Mouse (Mus musculus): ENCODE data around the gene Ifi211.
"Not testable (repeated sequence)": the region's sequence is repeated elsewhere in the genome, so short reads cannot be mapped to it uniquely, and the experiment has no call there.

The Ifi211 gene

DNA sequence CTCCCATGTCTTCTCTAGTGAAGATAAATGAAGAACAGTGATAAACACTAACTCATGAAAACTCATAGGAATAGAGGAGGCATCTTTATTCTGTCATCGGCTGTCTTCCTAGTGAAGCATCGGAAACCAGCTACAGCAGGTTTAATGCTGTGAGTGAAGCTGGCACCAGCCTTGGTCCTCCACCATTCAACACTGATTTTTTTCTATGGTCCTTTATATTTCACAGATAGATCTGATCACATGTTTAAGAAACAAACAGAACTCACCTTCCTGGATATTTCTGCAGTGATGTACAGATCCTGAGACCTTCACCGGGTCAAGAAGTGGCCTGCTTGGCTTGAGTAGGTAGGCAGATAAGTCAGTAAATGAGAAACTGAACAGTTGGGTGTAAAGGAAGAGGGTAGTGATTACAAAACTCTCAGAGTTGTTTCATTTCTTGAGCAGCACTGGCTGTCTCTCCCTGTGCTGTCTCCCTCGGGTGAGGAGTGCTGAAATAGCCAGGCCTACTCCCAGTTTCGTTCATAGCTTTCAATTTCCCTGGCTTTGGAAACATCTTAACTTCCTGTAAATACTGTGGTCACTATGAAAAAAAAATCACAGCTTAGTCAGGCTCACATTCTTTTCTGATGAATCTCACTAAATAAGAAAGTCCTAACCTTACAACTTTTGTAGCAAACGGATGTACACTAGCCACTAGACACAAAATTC lies at the start of gene Ifi211:
TSS of gene Ifi211 (minus strand) at position 499 of the 708 bp plus-strand sequence.
- DNase-seq (ENCODE audit: low read depth, low spot score) = not testable (repeated sequence)

DNA sequence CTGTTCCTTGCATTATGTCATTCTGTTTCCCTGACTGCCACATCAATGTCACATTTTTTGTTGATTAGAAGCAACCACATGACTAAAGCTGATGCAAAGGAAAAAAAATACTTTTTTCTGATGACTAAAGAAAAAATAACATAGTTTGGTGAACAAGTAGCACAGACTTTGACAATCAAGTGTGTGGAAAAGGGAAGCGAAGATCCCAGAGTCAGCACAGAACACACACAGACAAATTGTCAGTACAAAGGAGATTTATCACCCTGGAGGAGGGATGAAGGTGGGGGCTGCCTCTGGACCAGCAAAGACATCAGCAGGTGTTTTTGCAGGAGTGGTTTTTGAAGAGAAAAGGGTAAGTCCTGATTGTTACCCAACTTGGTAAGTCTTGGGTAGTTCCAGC lies 48.6 kb upstream of the Ifi211 start:
- DNase-seq (ENCODE audit: low read depth, low spot score) = peak; percentile 32

DNA sequence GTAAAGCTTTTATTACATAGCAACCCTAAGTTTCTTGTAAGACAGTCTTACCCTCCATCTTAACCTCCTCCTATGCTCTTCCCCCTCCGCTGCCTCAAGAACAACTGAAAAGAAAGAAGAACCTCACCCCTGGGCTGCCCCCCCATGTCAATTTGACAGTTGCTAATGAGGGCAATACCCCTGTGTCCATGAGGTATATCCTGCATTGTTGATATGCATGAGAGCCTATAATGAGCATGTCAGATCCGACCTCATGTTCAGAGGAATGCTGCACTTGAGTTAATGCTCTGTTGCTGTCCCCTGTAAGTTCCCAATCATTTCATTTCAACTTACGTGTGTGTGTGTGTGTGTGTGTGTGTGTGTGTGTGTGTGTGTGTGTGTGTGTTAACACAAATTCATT lies 47.2 kb upstream of the Ifi211 start:
- DNase-seq (ENCODE audit: low read depth, low spot score) = not testable (repeated sequence)

DNA sequence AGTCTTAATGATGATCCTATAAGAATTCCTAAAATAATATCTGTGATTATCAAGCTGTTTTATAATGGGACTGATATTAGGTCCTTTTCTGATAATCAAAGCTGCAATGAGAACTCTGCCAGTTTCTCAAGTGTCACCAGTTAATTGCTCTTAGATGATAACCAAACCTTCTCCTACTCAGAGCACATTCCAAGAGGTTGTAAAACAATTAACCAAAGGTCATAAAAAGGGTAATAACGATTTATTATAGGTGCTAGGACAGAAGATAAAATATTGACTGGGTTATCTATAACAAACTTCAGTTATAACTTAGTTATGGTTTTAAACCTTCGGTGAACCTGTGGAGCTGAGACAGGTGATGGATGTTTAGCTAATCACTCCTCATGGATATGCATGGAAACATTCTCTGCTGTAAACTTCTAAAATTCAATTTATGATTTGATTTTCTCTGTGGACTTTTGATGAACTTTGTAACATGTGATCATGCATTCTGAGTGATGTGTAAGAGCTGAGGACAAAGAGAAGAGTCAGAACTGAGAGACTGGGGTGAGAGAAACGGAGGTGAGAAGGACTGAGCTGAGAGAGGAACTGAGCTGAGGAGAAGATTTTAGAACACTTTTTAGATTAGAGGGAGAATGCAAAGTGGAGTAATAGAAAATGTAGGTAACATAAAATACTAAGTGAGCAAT lies 43.1 kb upstream of the Ifi211 start:
- DNase-seq (ENCODE audit: low read depth, low spot score) = not testable (repeated sequence)

DNA sequence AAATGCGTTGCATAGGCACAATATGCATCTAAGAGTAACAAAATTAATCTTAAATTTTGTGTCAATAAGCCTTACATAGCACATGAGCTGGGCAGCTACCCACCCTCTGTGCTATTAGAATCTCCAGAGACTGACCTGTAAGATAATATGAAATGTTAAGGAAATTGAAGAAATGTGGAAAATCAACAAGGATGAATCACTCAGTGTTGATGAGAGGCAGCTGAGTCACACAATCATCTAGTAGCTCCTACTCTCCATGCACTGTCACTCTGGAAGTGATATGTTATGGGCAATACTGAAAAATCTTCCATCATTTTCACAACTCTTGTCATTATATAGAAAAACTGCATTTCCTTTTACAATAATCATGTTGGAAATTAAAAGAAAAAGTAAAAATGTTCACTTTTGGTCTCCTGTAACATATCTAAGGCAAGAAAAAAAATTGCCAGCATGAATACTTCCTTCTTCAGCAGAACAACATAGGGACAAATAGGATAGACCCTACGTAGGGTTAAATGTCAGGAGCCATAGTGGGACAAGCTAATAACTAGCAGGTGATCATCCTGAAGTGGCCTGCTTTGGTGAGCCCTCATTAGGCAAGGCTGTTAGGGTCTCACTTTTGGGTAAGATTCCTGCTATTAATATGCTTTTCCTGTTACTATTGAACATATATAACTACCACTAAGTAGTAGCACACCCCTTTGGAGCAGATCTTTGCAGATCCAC lies 42.4 kb upstream of the Ifi211 start:
- DNase-seq (ENCODE audit: low read depth, low spot score) = peak; percentile 1

DNA sequence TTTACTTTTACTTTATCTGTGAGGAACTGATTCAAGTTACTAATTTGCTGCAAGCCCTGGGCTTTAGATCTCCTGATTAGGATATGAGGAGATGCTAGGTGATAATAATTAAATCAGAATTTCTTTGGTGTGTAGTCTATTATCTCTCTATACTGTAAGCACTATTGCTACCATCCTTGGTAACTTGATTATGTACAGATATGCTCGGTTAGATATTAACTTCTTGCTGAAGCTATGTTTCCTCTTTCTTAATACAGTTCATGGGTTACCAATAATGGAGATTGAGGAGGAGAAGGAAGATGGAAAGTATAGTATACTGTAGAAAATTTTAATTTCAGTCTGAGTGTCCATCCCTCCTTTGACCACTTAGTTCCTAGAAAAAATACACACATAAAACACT lies 40.7 kb upstream of the Ifi211 start:
- DNase-seq (ENCODE audit: low read depth, low spot score) = peak; percentile 2

DNA sequence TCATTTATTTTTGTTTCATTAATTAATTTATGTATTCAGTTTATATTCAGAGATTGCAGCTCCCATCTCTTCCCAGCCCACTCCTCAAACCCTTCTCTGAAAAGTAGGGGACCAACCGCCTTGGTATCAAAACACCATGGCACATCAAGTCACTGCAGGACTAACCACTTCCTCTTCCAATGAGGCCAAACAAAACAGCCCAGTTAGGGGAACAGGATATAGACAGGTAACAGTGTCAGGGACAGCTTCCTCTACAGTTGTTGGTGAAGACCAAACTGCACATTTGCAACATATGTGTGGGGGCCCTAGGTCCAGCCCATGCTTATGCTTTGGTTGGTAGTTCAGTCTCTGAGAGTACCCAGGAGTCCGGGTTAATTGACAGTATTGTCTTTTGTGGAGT lies 36.2 kb upstream of the Ifi211 start:
- DNase-seq (ENCODE audit: low read depth, low spot score) = peak; percentile 4

DNA sequence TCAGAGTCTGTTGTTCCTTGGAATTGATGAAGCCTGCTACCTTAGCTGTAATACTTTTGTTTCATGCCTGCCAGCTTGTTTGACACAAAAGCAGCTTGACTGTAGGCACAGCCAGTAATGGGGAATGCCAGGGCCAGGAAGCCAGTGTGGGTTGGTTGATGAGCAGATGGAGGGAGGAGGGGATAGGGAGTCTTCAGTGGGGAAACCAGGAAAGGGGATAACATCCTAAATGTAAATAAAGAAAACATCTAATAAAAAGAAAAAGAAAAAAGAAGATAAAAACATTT lies 29.9 kb upstream of the Ifi211 start:
- DNase-seq (ENCODE audit: low read depth, low spot score) = peak; percentile 1

DNA sequence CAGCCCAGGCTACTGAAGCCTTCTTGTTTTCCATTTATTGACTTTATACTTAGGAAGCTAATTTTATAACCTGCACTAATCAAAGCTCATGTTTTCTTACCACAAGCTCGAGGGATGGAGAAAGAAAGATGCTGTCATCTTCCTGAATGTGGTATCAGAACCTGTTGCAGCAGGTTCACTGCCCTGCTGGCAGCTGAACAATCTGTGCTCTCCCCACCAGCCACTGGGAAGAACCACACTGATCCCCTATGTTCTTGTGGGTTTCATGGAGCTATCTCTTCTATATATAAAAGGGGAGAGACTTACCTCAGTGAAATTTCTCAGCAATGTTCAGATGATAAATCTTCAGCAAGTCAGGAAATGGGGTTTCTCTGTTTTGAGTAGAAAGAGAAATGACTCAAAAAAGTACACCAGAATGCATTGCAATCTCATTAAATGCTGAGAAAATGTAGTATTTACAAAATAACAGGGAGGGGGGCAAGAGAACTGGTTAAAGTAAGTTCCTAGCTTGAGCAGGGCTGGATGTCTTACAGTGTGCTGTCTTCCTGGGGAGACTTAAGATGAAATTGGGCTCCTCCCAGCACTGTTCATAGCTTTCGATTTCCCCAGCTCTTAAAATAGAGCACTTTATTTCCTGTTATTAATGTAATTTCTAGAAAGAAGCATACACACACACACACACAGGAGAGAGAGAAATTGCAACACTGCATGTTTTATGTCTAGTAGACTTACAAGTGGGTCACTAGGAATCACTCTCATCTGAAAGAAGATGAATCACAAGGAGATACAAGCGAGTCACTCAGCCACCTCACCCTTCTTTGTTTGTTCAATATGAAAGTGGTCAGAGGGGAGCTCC lies 29.3 kb upstream of the Ifi211 start, which contains the start of the genes Mndal and Ifi203:
TSS of gene Mndal (minus strand) at position 568 of the 856 bp plus-strand sequence.
TSS of gene Ifi203 (minus strand) at position 749 of the 856 bp plus-strand sequence.
- DNase-seq (ENCODE audit: low read depth, low spot score) = not testable (repeated sequence)

DNA sequence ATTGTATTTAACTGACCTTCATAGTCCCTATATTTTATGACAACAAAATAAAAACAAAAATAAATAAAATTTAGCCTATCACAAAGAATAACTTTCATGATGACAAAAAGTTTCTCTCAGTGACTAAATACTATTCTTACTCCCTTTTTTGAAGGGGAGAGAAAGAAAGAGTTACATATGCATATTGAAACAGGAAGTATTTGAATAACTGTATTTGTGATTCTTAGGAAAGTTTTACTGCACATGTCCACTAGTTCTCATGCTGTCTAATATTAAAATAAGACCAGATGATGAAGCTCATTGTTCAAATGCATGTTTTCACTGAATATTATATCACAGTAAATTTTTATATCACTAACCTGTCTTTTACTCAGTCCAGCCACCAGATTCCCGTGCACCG lies 28.7 kb upstream of the Ifi211 start:
- DNase-seq (ENCODE audit: low read depth, low spot score) = not testable (repeated sequence)

DNA sequence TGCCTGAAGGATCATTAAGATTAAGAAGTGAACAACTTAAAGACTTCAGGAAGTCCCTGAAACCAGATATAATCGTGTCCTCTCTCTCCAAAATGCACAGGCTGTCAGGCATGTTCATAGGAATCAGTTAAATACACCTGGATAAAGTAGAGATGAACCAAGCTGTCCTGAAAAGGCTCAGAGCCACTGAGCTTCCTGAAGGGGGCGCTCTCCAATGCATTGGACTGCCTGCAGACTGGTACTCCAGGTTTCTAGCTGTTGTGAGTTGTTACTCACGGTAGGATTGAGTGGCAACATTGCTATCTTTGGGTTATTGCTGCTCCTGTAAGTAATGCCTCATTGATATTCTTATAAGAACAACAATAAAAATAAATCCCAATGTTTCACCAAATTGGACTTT lies 6.4 kb upstream of the Ifi211 start:
- DNase-seq (ENCODE audit: low read depth, low spot score) = not testable (repeated sequence)

DNA sequence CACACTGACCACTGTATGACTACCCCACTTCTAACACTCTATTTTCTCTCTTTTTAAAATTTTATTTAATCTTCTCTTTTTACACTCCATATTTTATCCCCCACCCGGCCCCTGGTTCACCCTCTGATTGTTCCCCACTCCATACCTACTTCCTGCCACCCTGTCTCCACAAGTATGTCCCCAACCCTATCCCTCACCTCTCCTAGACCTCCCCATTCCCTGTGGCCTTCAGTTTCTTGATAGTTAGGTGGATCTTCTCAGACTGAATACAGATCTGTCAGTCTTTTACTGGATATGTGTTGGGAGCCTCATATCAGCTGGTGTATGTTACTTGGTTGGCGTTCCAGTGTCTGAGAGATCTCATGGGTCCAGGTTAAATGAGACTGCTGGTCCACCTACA lies 1.7 kb upstream of the Ifi211 start:
- no peak for DNase-seq (ENCODE audit: low read depth, low spot score)

DNA sequence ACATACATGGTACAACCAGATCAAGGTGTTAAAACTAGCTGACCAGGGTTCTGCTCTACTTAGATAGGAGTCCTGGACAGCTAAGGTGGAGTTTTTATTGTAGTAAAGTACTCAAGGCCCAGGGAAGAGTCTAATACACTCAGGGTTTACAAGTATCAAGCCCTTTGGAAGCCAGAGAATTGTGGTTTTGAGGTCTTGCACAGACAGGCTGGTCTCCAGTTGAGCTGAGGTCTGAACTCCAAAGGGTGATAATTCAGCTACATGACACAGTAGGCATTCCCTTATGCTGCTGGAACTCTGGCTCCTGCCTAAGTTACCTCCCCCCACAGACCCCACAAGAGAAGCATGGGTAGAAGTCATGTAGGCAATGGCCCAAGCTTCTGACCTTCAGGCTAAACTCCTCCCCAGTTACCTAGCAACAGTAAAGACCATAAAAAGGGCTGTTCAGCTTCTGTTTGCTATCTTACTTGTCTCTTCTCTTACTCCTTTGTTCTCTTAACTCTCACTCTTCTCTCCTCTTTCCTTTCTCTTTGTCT lies 478 bp upstream of the Ifi211 start:
- not testable (repeated sequence) for DNase-seq (ENCODE audit: low read depth, low spot score)

DNA sequence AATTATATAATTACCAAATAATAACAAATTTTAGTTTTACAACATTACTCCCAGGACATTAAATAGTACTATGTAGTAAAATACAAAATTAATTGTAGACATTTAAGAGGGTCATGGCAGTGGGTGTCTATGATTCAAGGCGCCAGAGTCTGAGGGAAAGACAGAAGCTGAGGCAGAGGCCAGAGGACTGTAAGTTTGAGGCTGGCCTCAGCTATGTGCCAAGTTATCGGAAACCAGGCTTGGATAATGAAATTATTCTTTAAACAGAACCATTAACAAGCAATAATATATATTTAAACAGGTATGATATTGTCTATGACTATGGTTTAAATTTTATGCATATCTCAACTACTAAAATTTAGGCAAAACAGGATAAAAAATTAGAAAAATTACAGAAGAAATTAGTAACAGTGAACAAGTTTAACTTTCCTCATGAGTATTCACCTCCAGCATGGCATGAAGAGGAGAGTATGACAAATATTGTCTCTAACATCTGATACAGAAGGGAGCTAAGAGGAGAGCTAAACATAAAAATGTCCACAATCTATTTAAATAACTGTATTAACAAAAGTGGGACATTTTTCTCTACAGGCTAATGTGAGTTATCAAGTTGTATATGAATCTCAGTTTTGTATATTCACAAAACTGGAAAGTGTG lies 910 bp downstream of the Ifi211 start:
- no peak for DNase-seq (ENCODE audit: low read depth, low spot score)

DNA sequence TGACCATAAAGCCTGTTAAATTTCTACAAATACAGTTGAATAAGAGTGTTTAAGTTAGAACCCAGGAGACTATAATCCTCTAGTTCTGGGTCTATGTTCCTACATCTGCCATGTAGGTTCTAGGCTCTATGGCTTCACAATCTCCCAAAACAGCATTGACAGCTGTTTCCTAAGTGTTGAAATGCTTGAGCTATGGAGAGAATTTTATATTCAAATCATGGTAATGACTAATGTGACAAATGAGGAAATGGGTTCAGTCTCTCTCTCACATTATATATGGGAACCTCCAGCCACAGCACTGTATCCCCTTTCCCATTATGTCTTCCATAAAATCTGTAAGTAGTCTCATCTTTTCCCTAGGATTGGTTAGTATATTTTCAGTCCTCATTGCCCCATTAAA lies 4.5 kb downstream of the Ifi211 start:
- DNase-seq (ENCODE audit: low read depth, low spot score) = not testable (repeated sequence)

DNA sequence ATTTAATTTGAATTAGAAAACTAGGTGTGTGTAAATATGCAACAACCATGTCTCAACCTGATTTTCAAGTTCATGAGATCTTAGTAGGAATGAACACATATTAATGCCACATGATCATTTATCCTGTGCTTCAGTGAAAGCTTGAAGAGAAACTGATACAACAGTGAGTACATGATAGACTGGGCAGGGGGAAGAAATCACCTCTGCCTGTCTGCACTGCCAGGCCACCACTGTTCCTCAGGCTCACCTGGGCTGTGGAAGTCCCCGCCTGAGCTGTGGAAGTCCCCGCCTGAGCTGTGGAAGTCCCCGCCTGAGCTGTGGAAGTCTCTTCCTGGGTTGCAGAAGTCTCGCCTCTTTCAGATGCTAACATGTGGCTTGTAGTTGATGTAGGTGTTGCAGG lies 7.0 kb downstream of the Ifi211 start:
- not testable (repeated sequence) for DNase-seq (ENCODE audit: low read depth, low spot score)

DNA sequence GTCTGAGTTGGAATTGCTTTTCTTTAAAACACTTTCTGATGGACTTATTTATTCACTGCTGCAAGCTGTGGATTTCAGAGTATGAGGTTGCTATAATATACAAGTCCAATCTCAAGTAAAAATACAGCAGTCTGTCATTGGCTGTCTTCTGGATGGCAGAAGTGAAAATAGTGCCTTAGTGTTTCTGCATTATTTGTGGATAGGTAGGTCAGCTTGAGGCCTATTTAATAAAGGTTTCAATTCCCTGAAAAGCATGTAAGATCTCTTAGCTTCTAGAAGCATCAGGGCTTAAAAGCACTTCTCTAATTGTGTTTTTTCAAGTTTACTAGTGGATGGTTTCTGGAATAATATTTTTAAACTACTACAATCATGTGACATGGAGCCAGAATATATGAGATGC lies 23.1 kb downstream of the Ifi211 start:
- DNase-seq (ENCODE audit: low read depth, low spot score) = not testable (repeated sequence)

DNA sequence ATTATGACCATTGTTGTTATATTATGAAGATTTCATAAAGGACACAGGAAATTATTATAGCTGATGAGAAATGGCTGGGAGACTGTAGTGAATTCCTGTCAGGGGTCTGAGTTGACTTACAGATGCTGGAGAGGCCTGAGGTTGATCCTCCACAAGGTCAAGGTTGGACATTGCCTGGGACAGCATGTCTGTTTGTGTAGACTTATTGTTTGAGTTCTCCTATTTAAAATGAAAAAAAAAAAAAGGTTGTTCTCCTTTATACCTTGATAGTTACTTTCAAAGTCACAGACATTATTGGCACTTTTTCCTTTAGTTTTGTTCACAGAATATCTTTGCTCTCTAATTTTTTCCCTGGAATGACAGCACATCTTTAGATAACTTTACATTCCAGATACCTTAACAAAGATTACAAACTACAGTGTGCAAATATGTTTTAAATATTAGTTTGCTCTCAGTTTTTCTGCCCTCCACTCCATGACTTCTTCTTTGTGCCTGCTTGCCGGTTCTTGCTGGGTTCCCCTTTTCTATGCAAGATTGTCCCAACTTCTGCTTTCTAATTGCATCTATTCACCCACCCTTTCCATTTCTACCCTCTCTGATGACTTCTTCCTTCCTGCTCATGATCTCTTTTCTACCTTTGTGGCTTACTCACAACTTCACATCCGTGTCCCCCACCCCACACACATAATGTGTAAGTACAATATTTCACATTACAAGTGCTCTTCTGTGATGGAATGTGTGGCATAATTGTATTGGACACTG lies 25.6 kb downstream of the Ifi211 start:
- peak; percentile 9 for DNase-seq (ENCODE audit: low read depth, low spot score)

DNA sequence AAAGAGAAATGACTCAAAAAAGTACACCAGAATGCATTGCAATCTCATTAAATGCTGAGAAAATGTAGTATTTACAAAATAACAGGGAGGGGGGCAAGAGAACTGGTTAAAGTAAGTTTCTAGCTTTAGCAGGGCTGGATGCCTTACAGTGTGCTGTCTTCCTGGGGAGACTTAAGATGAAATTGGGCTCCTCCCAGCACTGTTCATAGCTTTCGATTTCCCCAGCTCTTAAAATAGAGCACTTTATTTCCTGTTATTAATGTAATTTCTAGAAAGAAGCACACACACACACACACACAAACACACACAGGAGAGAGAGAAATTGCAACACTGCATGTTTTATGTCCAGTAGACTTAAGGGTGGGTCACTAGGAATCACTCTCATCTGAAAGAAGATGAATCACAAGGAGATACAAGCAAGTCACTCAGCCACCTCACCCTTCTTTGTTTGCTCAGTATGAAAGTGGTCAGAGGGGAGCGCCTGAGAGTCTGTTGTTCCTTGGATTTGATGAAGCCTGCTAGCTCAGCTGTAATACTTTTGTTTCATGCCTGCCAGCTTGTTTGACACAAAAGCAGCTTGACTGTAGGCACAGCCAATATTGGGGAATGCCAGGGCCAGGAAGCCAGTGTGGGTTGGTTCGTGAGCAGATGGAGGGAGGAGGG lies 32.7 kb downstream of the Ifi211 start:
- DNase-seq (ENCODE audit: low read depth, low spot score) = not testable (repeated sequence)

Data from A20 (cell line).